Mouse (Mus musculus) Patski (cell line): ENCODE results near the gene Shbg. TPM values are rescaled to one million over a fixed set of nuclear protein-coding genes. Genes with fewer than 3 reads are reported as not detected.

Experiments used
- ATAC-seq: fragments of 100-300 bp; one replicate; pipeline ENCODE4 v1.8.0; 2021
- CTCF ChIA-PET: fragments of 350-600 bp; sonication (Branson Sonifier 250); formaldehyde crosslinking; loops from one replicate; lab custom pipeline; 2022; ENCODE audit warnings: inconsistent platforms; lab: Charles Lee
- POLR2A ChIA-PET: fragments of 350-600 bp; sonication (Branson Sonifier 250); formaldehyde crosslinking; loops from one replicate; lab custom pipeline; 2022; ENCODE audit warnings: antibody characterized with exemption, inconsistent platforms; lab: Charles Lee
- DNase-seq: peaks from one replicate; pipeline ENCODE4 v3.0.0-alpha.2; 2011; ENCODE audit warnings: low read depth, low spot score
- H3K27me3 ChIP-seq: fragments of 371-371 bp; one replicate; pipeline ENCODE4 v1.5.1; 2021
- CTCF ChIP-seq: fragments of 100-300 bp; IDR thresholded peaks from one replicate; pipeline ENCODE4 v1.5.1; 2021
- in situ Hi-C: fragments of 300-500 bp; cut with MboI; formaldehyde crosslinking; loops from 3 replicates; pipeline ENCODE4 v1.11.1; 2018; ENCODE audit warnings: low pct_unique_long_range_greater_than_20kb, mixed read lengths
- polyA plus RNA-seq: library from polyadenylated mRNA; unstranded; gene quantifications from one replicate; pipeline ENCODE4 v1.2.3, GENCODE M21; 2021

Gene Shbg
- polyA plus RNA-seq = not detected

GRCm38 (mm10) chr11:69617805-69618204 lies at the start of gene Shbg:
Gene Shbg, minus strand, starts transcription at chr11:69617905.
- CTCF ChIA-PET = no interaction called here
- ATAC-seq = no peak

DNA sequence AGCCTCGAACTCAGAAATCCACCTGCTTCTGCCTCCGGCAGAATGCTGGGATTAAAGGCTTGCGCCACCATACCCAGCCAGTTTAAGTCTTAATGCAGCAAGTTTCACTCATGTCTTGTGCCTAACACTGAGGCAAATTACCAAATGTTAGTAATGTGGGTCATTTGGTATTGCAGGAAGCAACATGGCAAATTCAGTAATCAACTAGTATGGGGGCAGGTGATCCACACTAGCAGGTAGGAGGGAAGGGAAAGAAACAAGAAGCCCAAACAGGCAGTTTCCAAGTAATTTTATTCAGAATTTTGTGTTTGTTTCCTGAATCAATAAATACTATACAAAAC lies 48.9 kb upstream of the Shbg start:
- POLR2A ChIA-PET = no interaction called here
- in situ Hi-C loops = no loop called here
- ATAC-seq (no peak), DNase-seq (no peak)
- H3K27me3 ChIP-seq = no peaks in the 10 kb centered on the region
- no peak for TF ChIP-seq CTCF
- CTCF ChIA-PET = no interaction called here

More at GRCm38 (mm10) chr11:69617805-69618204, at the start of gene Shbg:
- H3K27me3 ChIP-seq = peaks cover 20% of the 10 kb centered on the region
- in situ Hi-C loops = no loop called here
- no peak for DNase-seq
- no peak for TF ChIP-seq CTCF
- POLR2A ChIA-PET = no interaction called here

DNA sequence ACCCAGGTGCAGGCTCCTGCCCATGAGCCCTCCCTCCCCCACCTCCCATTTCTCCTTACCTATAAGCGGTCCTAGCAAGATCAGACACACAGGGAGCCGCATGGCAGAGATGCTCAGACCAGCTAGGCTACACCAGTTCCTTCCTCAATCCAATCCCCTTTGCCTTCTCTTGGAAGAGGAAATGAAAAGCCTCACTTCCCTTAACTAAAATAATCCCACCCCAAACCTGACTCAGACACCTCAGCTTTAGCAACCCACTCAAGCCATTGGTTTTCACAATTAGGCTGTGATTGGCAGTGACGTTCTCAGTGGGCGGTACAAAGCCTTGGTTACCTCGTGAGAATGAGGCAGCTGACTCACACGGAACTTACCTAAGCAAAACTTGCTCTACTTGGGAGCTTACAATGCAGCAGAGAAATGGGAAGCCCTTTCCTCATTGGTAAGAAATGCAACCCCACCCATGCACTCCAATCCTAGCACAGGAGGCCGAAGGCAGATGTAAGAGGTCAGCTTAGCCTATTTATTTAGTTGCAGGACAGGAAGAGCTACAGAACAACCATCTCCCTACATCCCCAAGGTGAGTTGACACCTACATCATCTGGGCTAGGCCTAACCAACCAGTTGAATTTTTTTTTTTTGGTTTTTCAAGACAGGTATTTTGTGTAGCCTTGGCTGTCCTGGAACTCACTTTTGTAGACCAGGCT lies 48.4 kb upstream of the Shbg start, which contains the start of gene Cd68:
TSS of gene Cd68 (minus strand) at position 193 of the 704 bp plus-strand sequence.
- peak; percentile 10 for ATAC-seq
- DNase-seq = no peak
- in situ Hi-C loops = no loop called here
- no peak for TF ChIP-seq CTCF
- POLR2A ChIA-PET = interaction anchor here (0.6 kb wide), 2 partner anchors 30 to 264 kb away, joined by 3 to 5 read pairs; no protein-coding TSS in a partner anchor
- CTCF ChIA-PET = no interaction called here
- H3K27me3 ChIP-seq = no peaks in the 10 kb centered on the region

- no peak for ATAC-seq
- no peak for TF ChIP-seq CTCF
- CTCF ChIA-PET = no interaction called here
- no peaks in the 10 kb centered on the region for H3K27me3 ChIP-seq
- POLR2A ChIA-PET = interaction anchor here (0.6 kb wide), 2 partner anchors 29 to 265 kb away, joined by 3 to 5 read pairs; no protein-coding TSS in a partner anchor
- DNase-seq = no peak
- in situ Hi-C loops = no loop called here
These were observed 47.8 kb upstream of the Shbg start for GRCm38 (mm10) chr11:69665457-69665960.

DNA sequence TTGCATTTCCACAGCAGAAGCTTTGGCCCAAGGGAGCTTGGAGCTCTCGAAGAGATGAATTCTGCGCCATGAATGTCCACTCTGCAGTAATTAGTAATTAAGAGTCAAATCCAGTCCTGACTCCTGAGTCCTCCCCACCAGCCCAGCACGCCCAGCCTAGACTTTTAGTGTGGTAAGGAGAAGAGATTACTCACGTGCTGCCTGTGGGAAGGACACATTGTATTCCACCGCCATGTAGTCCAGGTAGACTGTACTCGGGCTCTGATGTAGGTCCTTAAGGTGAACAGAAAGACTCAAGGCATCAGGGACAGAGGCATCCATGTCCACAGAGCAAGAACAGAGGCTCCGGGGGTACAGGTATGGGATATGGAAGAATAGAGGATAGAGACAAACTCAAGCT lies 47.1 kb upstream of the Shbg start:
- no peaks in the 10 kb centered on the region for H3K27me3 ChIP-seq
- in situ Hi-C loops = no loop called here
- DNase-seq (no peak), ATAC-seq (no peak)
- no peak for TF ChIP-seq CTCF
- CTCF ChIA-PET = no interaction called here
- POLR2A ChIA-PET = no interaction called here

- POLR2A ChIA-PET = no interaction called here
- ATAC-seq (no peak), DNase-seq (no peak)
- no peaks in the 10 kb centered on the region for H3K27me3 ChIP-seq
- CTCF ChIA-PET = no interaction called here
- no peak for TF ChIP-seq CTCF
- in situ Hi-C loops = no loop called here
These were observed 46.1 kb upstream of the Shbg start for GRCm38 (mm10) chr11:69663795-69664194.

DNA sequence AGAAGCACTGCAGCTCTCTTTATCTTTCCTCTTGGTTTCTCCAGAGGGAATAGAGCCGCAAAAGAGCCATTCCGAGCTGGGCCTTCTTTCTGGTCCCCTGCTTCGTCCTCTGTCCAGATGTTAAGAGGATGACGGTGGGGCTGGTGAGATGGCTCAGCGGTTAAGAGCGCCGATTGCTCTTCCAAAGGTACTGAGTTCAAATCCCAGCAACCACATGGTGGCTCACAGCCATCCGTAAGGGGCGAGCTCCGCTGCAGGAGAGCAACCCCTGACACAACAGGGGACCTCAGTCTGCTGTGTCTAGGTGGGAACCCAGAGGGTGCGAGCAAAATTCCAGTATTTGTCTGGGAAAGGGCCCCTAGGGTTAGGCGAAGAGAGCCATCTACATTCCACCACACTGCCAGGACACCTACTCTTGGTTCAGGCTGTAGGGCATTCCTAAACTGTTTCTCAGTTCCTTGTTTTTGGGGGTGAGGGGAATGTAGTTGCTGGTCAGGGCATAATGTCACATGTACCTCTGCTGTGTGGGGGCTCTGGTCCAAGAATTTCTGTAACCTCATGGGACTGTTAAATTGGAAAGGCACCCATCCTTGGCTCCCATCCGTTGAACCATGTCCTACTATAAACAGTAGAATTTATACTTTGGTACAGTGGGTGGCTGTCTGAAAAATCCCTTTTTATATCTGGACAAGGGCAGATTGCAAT lies 45.4 kb upstream of the Shbg start:
- no peak for DNase-seq
- ATAC-seq = no peak
- TF ChIP-seq CTCF = no peak
- in situ Hi-C loops = no loop called here
- no peaks in the 10 kb centered on the region for H3K27me3 ChIP-seq
- POLR2A ChIA-PET = interaction anchor here (0.6 to 1.4 kb wide), 3 partner anchors 9 to 116 kb away, joined by 4 to 5 read pairs (median 4); partner anchors contain the start of gene Eif4a1
- CTCF ChIA-PET = no interaction called here

DNA sequence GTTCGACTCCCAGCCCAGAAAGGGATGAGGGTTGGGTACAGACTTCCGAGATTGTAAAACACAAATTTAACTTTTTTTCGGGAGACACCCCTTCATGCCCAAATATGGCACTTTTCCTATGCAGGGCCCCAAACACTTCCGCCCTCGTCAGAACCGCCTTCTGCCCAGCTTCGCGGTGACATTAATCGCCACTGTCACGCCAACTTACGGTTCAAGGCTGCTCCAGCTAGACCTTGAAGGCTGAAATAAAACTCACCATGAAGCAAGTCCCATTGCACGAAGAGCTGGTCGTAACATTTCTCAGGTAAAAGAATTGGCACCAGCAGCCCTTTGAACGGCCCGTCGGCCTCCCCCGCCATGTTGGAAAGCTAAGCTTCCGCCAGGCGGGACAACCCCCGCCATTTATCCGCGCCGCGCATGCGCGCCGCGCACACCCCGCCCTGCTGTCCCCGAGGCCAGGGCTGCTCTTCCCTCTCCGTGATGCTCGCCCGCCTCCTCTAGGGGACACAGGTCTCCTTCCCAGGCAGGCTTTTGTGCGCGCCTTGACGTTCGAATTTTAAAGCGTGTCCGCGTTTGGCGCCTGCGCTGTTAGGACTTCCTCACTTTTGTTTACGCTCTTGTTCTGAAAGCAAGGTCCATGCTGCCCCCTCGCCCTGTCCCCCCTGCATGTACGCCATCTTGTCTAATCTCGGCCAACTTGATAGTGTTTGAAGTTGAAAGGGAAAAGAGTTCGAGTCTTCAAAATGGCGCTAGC lies 44.7 kb upstream of the Shbg start, which contains the start of gene Mpdu1:
TSS of gene Mpdu1 (minus strand) at position 430 of the 754 bp plus-strand sequence.
- TF ChIP-seq CTCF = no peak
- H3K27me3 ChIP-seq = no peaks in the 10 kb centered on the region
- in situ Hi-C loops = no loop called here
- CTCF ChIA-PET = no interaction called here
- ATAC-seq (peak; percentile 85), DNase-seq (peak; percentile 83)
- POLR2A ChIA-PET = interaction anchor here (0.6 to 1.4 kb wide), 3 partner anchors 10 to 115 kb away, joined by 4 to 5 read pairs (median 4); partner anchors contain the start of gene Eif4a1

GRCm38 (mm10) chr11:69661221-69661881 lies 43.6 kb upstream of the Shbg start:
- in situ Hi-C loops = no loop called here
- TF ChIP-seq CTCF = no peak
- CTCF ChIA-PET = interaction anchor here (1.2 kb wide), 1 partner anchor 28 kb away, joined by 3 read pairs; the partner anchor contains the start of gene Fxr2
- DNase-seq = no peak
- H3K27me3 ChIP-seq = no peaks in the 10 kb centered on the region
- POLR2A ChIA-PET = interaction anchor here (1.0 to 1.4 kb wide), 2 partner anchors 20 to 114 kb away, joined by 4 to 8 read pairs; no protein-coding TSS in a partner anchor
- no peak for ATAC-seq
